Mouse (Mus musculus): ENCODE measurements at regions not wholly inside any gene's neighbourhood (a gene's known extent, or its start where the extent isn't known, plus 50 kb on each side); places are given as distances from the start of the nearest gene placed in this dataset.
"Not testable (repeated sequence)": the region's sequence is repeated elsewhere in the genome, so short reads cannot be mapped to it uniquely, and the experiment has no call there.

- no peak for DNase-seq (ENCODE audit: extremely low spot score in 1 of 2, low spot score in 1 of 2)
Measured at GRCm38 (mm10) chr2:17946047-17946446, 50.7 kb downstream of the H2al2a start.

DNA sequence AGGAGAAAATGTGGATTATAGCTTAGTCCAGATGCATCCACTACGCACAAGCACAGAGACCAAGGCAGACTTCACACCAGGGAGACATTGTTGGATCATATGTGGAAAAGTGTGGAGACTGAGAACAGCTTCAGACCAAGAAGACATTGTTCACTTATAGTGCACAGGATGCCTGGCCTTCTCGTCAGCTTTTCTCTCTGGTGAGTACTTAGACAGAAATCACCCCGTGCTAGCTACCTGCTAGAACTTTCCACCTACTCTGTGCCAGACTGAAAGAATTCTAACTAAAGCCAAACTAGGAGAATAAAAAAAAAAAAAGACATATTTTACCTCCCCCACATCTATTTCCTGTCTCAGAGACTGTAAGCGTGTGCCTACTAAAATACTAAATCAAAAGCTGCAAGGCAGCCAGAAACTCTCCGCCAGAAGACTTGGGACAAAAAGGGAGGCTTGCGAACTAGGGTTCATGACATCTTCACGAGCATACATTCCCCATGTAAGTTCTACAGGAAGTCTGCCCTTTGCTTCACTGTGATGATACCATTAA, 51.3 kb downstream of the H2al2a start:
- no peak for DNase-seq (ENCODE audit: extremely low spot score in 1 of 2, low spot score in 1 of 2)

GRCm38 (mm10) chr2:17943506-17943905, 53.3 kb downstream of the H2al2a start:
- DNase-seq (ENCODE audit: extremely low spot score in 1 of 2, low spot score in 1 of 2), result no peak

GRCm38 (mm10) chr2:17942528-17943387, 54.0 kb downstream of the H2al2a start:
- no peak for DNase-seq (ENCODE audit: extremely low spot score in 1 of 2, low spot score in 1 of 2)

GRCm38 (mm10) chr2:17941921-17942320, 54.8 kb downstream of the H2al2a start:
- DNase-seq (ENCODE audit: extremely low spot score in 1 of 2, low spot score in 1 of 2), result no peak

- not testable (repeated sequence) for DNase-seq (ENCODE audit: extremely low spot score in 1 of 2, low spot score in 1 of 2)
Measured at GRCm38 (mm10) chr2:17939857-17940848, 56.6 kb downstream of the H2al2a start.

DNA sequence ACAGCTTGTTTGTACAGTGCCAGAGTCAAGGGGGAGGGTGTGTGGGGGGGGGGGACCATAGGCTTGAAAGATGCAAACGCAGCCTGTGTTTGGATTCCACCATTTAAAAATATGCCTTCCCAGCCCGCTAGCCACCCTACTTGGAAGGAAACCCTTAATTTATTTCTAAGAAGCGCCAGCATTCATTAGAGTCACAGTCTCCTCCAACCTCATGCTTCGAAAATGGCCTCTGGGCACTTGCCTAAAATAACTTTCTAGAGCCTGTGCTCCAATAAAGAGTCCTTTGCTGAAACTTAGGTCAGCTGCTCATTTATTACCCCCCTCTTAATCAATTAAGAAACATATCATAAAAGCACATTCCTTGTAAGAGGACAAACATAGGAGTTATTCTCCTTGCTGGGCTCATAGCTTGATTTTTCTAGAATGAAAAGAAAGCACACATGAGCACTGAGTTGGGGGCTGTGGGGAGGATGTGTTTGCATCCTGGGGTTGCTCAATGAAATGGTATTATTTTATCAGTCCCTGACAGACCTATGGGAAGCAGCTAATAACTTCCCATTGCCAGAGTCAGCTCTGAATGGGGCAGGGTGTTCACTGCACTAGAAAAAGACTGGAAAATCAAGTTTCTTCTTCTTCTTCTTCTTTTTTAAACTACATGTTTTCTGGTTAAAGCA, 57.4 kb downstream of the H2al2a start:
- no peak for DNase-seq (ENCODE audit: extremely low spot score in 1 of 2, low spot score in 1 of 2)

GRCm38 (mm10) chr2:17936527-17937139, 60.1 kb downstream of the H2al2a start:
- no peak for DNase-seq (ENCODE audit: extremely low spot score in 1 of 2, low spot score in 1 of 2)

- DNase-seq (ENCODE audit: extremely low spot score in 1 of 2, low spot score in 1 of 2), result no peak
Measured at GRCm38 (mm10) chr2:17935916-17936315, 60.8 kb downstream of the H2al2a start.

GRCm38 (mm10) chr2:17935466-17935865, 61.3 kb downstream of the H2al2a start:
- no peak for DNase-seq (ENCODE audit: extremely low spot score in 1 of 2, low spot score in 1 of 2)

GRCm38 (mm10) chr2:17934610-17935009, 62.1 kb downstream of the H2al2a start:
- no peak for DNase-seq (ENCODE audit: extremely low spot score in 1 of 2, low spot score in 1 of 2)

DNA sequence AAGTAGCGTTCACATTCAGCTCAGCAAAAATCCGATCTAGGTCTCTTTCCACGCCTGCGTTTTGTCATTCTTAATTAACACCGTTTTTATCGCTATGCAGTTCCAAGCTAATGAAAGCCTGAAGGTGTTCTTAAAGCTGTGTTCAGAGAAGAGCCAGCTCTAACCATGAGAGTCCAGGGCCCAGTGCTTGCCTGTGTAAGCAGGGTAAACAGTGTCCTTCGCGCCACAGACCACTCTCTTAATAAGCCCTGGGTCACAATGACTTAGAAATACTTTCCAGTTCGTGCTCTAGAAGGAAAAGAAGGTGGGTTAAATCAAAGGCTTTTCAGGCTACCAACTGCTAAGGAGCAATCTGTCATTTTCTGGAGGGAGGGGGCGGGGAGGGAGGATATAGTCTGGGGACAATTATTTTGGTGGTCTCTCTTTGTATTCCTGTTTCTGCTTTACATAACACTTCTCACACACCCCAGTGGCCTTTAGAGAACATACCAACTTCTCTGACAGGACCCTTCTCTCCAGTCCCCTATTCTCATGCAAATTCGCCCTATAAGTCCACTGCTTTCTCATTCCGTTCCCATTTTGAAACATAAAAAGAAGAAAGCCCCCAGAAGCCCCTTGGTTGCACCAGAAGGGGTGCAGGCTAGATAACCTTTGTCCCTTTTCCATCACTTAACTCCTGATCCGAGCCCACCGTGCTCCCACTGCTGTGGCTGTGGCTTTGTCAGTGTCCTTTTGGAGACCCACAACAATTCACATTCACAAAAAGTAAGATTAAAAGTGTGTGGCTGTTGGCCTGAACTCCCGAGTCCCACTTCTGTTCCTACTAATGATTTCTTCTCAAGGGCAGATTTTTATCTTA, 63.6 kb downstream of the H2al2a start:
- DNase-seq (ENCODE audit: extremely low spot score in 1 of 2, low spot score in 1 of 2), result no peak

DNA sequence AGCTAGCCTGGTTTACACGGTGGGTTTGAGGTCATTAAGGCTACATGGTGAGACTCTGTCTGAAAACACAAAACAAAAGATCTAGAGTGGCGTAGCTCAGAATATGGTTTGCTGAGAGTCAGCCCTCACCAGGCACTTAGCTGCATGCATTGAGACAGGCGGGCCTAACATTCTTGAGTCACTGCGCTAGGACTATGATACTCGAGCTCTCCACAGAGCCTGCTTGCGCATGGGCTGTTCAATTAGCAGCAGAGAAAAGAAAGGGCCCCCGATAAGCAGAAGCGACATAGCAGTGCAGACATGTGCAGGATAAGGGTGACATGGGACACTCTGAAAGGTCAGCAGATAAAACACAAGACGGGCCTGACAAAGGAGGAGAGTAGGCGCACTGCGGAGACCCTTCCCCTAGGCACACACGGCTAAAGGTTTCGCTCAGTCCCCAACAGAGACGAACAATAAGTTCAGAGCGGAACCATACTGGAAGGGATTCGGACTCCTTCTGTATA, 64.3 kb downstream of the H2al2a start:
- DNase-seq (ENCODE audit: extremely low spot score in 1 of 2, low spot score in 1 of 2), result no peak

DNA sequence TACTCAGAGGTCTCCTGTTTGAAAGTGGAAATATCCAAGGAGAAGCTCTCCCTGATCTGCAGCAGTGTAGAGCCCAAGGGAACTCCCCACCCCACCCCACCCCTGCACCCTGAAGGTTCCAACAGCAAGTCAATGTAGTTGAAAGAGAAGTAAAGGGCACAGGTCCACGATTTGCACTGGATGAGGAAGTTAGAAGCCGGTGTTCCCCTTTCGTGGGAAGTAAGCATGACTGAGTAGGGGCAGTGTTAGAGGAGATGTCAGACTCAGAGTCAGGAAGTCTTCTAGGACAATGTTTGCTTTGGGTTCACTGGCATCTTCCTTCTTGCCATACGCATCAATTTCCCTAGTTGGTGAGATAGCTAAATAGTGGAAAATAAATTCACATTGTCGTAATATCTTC, 64.9 kb downstream of the H2al2a start:
- DNase-seq (ENCODE audit: extremely low spot score in 1 of 2, low spot score in 1 of 2), result no peak

DNA sequence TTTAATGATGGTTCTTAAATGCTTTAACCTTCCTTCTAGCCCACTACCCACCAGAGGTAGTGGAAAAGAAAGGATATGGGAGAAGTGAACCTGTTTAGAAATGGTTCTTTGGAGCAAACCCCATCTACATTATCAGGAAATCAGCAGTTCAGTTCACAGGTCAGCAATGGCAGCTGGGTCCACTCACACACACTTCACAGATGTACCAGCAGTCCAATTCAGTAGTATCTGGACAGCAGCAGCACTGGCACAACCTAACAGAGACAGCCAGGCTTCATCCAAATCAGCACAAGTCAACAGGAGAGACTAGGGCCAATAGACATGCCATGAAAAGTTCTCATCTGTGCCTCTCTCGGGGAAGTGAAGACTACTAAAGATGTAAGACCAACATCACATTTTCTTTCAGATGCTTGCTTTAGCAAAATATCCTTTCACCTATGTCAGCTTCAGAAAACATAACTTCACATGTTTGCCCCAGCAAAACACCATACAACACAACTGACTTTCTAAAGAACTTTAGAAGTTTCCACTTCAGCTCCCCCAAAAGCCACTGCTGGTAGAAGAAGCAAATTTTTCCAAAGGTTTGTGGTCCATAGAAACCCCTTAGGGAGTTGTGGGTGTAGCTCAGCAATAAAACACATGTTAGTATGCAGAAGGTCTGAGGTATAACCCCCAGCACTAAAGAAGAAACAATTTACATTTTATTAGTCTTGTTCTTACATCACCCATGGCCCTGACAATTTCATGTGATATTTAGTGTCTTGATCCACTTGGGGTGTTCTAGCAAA, 77.7 kb downstream of the H2al2a start:
- DNase-seq (ENCODE audit: extremely low spot score in 1 of 2, low spot score in 1 of 2), result no peak

DNA sequence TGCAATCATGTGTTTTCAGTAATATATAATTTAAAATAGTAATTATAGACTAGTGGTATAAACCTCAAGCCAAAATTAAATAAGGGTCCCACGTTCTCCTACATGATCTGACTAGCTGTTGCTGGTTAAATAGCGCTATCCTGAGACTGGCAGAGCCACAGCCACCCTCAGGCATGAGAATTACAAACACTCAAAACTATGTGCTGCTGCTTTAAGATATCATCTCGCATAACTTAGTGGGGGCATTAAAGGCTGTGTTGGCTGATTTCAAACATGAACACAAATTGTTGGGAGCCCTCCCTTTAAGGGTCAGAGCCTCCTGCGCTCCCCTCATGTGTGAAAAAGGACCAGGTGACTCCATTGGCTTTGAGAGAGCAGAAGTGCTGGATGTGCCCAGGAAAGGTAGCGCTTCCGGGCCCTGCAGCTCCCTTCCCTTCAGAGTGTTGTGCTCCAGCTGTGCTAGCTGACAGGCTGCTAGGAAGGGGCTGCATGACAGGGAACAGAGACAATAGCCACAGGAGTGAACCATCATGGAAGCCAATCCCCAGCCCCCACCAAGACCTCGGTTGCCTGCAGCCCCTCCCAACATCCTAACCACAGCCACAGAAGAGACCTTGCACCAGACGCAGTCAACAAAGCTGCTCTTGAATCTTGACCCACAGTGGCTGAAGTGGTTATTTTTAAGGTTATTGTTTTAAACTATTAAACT, 79.4 kb downstream of the H2al2a start:
- no peak for DNase-seq (ENCODE audit: extremely low spot score in 1 of 2, low spot score in 1 of 2)

DNA sequence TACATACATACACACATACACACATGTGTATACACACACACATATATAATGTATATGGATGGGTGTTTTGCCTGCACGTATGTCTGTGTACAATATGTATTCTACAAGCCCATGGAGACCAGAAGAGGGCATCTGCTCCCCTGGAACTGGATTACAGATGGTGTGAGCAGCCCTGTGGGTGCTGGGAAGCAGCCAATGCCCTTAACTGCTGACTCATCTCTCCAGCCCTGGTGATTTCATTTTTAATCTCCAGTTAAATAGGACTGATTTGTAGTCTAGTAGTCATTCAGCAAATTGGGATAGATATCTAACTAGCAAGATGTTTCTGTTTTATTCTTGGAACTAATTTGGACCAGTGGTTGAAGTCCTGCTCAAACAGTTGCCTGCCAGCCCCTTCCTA, 94.1 kb downstream of the H2al2a start:
- no peak for DNase-seq (ENCODE audit: extremely low spot score in 1 of 2, low spot score in 1 of 2)

Measured in layer of hippocampus, postnatal 25 days (tissue).